22 mouse cellular contexts compared by ENCODE assay signal in genomic region chr11:68857329-68857728, GRCm38 (mm10). TPM values are rescaled to one million over a fixed set of nuclear protein-coding genes. Genes with fewer than 3 reads are reported as not detected.
"Had no signal": no experiment of that assay in that cellular context is flagged by ENCODE, and none has a peak within 500 bp of the region (broad histone marks: within the 10 kb centered on the region; RNA-seq: fewer than 3 reads in every experiment).

No protein-coding gene starts in this region.

- DNase-seq: liver, postnatal 0 days; lung, adult 2 months; lung, postnatal 14 days; lung, postnatal 36 days; right cerebral cortex, postnatal 14 days; thymus, postnatal 14 days; thymus, postnatal 36 days had no signal

- ATAC-seq: liver, postnatal 0 days; lung, postnatal 0 days; midbrain, embryonic 13.5 days; midbrain, embryonic 15.5 days had no signal

- H3K36me3 ChIP-seq: lung, embryonic 15.5 days; midbrain, embryonic 13.5 days; midbrain, embryonic 15.5 days; neural tube, embryonic 12.5 days; stomach, embryonic 15.5 days had no signal

- H3K4me2 ChIP-seq: lung, embryonic 15.5 days; midbrain, embryonic 11.5 days; midbrain, embryonic 13.5 days; midbrain, embryonic 15.5 days; neural tube, embryonic 12.5 days; stomach, embryonic 15.5 days had no signal

- H3K4me3 ChIP-seq: lung, embryonic 15.5 days; megakaryocyte, embryonic 14.5 days; midbrain, embryonic 13.5 days; midbrain, embryonic 15.5 days; neural tube, embryonic 12.5 days; stomach, embryonic 15.5 days had no signal

- H3K9ac ChIP-seq: liver, postnatal 0 days; lung, embryonic 15.5 days; midbrain, embryonic 13.5 days; midbrain, embryonic 15.5 days; neural tube, embryonic 12.5 days; stomach, embryonic 15.5 days had no signal

- H3K27ac ChIP-seq: lung, embryonic 15.5 days; macrophage; midbrain, embryonic 13.5 days; midbrain, embryonic 15.5 days; neural tube, embryonic 12.5 days; stomach, embryonic 15.5 days; stomach, postnatal 0 days had no signal

- H3K9me3 ChIP-seq: lung, embryonic 15.5 days; megakaryocyte, embryonic 14.5 days; midbrain, embryonic 13.5 days; midbrain, embryonic 15.5 days; neural tube, embryonic 12.5 days; stomach, embryonic 15.5 days had no signal

- H3K27me3 ChIP-seq: lung, embryonic 15.5 days; megakaryocyte, embryonic 14.5 days; midbrain, embryonic 15.5 days; neural tube, embryonic 12.5 days; stomach, embryonic 15.5 days had no signal

RNA-seq across cellular contexts. Expression of gene Rnf222, which starts 31.0 kb away (rescaled TPM):
- total RNA-seq: megakaryocyte progenitor cell, adult 5-6 weeks; monocyte, adult 5-6 weeks; neutrophil, adult 5-6 weeks had no signal
- polyA plus RNA-seq: macrophage; midbrain, embryonic 15.5 days; midbrain, postnatal 0 days; neural tube, embryonic 14.5 days had no signal
